Mouse (Mus musculus): ENCODE data around the gene Ppp4r1.

GRCm38 (mm10) chr17:65833891-65834290 is 51.5 kb downstream of the Ppp4r1 start:
- TF ChIP-seq CTCF (IDR thresholded peaks at IDR 0.05; ENCODE audit: extremely low read depth, insufficient read depth, low read length) (no peak), POLR2A (IDR thresholded peaks at IDR 0.05; ENCODE audit: extremely low read depth, insufficient read depth, low read length) (no peak)
